Mouse (Mus musculus): Measurements from ENCODE around the gene Myh7b.

Myh7b gene

GRCm38 (mm10) chr2:155634562-155634961 is 23.6 kb downstream of the Myh7b start:
- DNase-seq (ENCODE audit: low read depth, low spot score): no peak

- no peak for DNase-seq (ENCODE audit: low read depth, low spot score)
Observed at GRCm38 (mm10) chr2:155635961-155636360, 24.9 kb downstream of the Myh7b start.

GRCm38 (mm10) chr2:155636881-155637280 is 25.9 kb downstream of the Myh7b start:
- DNase-seq (ENCODE audit: low read depth, low spot score): no peak

DNA sequence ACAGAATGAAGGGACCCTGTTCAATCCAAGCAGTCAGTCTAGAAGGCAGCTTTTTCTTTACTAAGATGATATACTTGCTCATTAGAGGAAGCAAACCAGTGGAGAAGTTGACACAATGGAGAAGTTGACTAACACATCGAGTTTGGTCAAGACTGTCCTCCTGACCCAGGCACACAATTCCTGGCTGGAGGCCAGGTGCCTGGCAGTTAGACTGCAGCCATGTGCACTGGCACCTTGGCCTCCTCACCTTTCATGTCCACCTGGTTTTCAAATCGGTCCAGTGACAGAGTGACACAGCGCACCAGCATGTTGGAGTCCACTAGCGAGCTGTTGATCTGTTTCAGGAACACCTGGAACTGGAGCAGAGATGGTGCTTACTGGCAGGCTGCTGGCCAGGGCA is 26.4 kb downstream of the Myh7b start:
- DNase-seq (ENCODE audit: low read depth, low spot score): no peak

- DNase-seq (ENCODE audit: low read depth, low spot score): no peak
Observed at GRCm38 (mm10) chr2:155640656-155641055, 29.6 kb downstream of the Myh7b start.

- no peak for DNase-seq (ENCODE audit: low read depth, low spot score)
Observed at GRCm38 (mm10) chr2:155641540-155642472, 30.8 kb downstream of the Myh7b start.

- DNase-seq (ENCODE audit: low read depth, low spot score): no peak
Observed at GRCm38 (mm10) chr2:155645746-155646145, 34.7 kb downstream of the Myh7b start.

- DNase-seq (ENCODE audit: low read depth, low spot score): no peak
Observed at GRCm38 (mm10) chr2:155652618-155653017, 41.6 kb downstream of the Myh7b start.

DNA sequence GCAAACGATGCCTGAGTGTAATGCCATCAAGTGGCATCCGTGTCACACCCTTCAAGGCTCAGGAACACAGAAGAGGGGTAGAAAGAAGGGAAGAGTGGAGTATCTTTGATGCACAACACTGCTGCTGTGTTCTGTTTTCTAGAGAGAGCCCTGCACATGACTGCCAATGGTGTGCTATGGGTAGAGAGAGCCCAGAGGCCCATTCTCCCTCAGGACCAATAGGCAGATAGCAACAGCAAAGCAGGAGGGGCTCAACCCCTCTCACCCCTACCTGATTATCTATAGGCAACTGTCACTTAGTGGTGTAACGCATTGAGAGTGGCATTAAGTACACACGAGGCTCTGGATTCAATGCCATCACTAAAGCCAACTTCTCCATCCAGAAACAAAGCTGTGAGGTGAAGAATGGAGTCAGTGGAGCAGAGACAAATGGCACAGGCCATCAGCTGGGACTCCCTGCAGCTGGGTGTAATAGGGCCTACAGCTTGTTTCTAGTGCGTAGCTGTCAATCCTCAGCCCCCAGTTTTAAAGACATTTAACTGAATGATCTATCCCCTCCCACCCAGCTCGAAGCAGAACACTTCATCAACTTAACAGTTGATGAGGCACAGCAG is 44.9 kb downstream of the Myh7b start:
- no peak for DNase-seq (ENCODE audit: low read depth, low spot score)

- DNase-seq (ENCODE audit: low read depth, low spot score): no peak
Observed at GRCm38 (mm10) chr2:155662390-155662789, 51.4 kb downstream of the Myh7b start.

- no peak for DNase-seq (ENCODE audit: low read depth, low spot score)
Observed at GRCm38 (mm10) chr2:155663097-155663496, 52.1 kb downstream of the Myh7b start.

DNA sequence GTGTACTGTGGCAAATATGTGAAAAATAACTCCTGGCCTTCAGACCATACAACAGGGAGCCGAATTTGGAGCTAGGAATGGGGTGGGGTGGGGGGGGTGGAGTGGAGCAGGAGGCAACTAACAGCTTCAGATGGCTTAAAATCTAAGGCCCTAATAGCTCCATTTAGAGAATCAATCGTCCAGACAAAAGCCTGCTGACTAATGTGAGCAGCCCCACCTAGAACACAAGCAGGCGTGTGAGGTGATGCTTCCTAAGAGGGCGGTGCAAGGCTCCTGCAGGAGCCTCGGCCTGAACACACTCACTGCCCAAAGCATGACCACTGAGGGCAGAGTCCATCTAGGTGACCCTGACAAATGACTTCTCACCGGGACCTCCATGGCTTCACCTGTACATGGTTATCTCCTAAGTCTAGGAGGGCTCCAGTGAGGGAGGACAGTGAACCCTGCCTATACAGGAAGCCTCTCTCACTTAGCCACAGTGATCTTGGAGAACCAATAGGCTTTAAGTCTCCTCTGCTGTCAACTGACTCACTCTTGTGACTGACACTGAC is 53.0 kb downstream of the Myh7b start:
- DNase-seq (ENCODE audit: low read depth, low spot score): no peak

- DNase-seq (ENCODE audit: low read depth, low spot score): no peak
Observed at GRCm38 (mm10) chr2:155667881-155668280, 56.9 kb downstream of the Myh7b start.

DNA sequence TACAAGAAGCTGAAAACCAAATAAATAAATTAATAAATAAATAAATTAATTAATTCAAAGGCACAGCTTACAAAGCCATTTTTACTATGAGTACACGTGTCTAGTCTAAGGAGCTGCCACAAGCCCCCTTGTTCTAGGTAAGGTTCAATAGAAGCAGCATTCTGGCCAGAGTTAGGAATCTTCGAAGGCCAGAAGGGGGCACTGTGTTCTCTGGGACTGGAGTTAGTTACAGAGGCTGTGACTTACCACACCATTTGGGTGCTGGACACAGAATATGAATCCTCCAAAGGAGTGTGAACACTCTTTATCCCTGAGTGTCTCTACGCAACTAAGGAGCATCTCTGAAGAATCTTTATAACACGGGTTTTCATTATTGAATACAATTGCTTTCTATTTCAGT is 57.4 kb downstream of the Myh7b start:
- DNase-seq (ENCODE audit: low read depth, low spot score): no peak

DNA sequence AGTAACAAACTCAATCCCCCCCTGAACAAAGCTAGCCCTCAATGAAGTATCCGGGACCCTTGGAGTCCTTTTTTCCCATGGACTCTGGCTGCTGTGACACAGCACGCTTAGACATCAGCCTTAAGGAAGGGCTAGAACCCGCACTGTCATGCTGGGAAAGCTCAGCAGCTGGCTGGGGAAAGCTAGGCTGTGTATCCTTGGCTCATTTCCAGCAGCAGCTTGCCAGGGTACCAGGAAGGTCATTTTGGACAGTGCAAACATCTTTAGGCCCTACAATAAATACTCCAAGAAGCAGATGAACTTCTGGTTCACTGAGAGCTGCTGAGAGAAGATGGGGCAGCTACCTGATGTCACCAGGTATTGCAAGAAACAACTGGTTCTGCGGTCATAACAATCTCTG is 60.2 kb downstream of the Myh7b start:
- no peak for DNase-seq (ENCODE audit: low read depth, low spot score)

- peak; percentile 56 for DNase-seq (ENCODE audit: low read depth, low spot score)
Observed at GRCm38 (mm10) chr2:155673546-155673945, 62.5 kb downstream of the Myh7b start.

DNA sequence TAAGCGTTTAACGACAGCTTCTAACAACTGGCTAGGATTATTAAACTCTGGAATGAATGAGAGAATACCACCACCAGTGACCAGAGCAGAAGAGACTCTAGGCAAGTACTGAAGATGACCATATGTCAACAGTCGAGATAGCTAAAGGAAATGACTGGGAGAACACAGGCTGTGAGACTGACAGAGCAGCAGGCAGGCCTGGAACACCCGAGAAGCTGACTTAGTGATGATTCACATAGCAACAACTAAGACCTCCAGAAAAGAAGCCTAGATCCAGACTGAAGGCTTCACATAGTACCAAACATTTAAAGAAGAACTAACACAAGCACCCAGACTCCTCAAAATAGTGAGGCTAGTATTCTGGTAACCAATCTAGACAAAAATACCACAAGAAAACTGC is 64.1 kb downstream of the Myh7b start:
- DNase-seq (ENCODE audit: low read depth, low spot score): no peak

DNA sequence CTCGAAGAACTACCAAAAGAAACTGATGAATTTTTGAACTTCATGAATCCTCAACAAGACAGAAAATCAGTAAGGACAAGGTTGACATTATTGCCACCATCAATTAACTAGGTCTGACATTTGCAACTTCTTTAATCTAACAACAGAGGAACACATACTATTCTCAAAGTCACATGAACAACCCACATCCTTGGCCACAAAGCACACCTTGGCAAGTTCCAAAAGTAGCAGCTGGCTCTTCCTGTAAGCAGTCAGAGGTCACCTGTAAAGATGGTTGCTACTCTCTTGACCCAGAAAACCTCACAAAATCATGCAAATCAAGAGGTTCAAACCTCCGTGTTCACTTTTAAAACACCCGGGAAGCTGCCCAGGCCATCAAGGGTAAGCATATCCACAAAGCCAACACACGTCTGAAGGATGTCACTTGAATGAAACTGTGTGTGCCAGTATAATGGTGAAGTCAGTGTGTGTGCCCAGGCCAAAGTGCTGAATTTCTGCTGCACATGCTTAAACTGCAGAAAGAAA is 68.6 kb downstream of the Myh7b start:
- no peak for DNase-seq (ENCODE audit: low read depth, low spot score)

- DNase-seq (ENCODE audit: low read depth, low spot score): no peak
Observed at GRCm38 (mm10) chr2:155680591-155680990, 69.6 kb downstream of the Myh7b start.

- DNase-seq (ENCODE audit: low read depth, low spot score): no peak
Observed at GRCm38 (mm10) chr2:155681194-155681593, 70.2 kb downstream of the Myh7b start.

GRCm38 (mm10) chr2:155681874-155682273 is 70.9 kb downstream of the Myh7b start:
- no peak for DNase-seq (ENCODE audit: low read depth, low spot score)

DNA sequence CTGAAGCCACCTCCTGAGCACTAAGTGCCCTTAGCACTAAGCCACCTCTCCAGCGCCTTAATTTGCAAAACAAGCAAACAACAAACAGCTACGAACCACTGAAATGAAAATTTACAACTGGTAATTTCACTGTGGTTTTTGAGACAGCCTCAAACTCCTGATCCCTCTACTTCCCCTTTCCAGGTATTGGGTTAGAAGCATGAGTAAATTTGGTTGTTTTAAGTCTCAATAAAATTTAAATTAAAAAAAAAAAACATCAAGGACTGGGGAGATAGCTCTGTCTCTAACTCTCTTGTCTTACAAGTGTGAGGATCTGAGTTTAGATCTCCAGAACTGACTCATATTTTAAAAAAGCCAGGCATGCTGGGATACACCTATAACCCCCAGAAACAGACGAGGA is 72.1 kb downstream of the Myh7b start:
- DNase-seq (ENCODE audit: low read depth, low spot score): no peak

- no peak for DNase-seq (ENCODE audit: low read depth, low spot score)
Observed at GRCm38 (mm10) chr2:155683821-155684220, 72.8 kb downstream of the Myh7b start.
